Mouse (Mus musculus) cerebellum, postnatal 36 days (tissue): ENCODE data around the gene Senp6.
"Not testable (repeated sequence)": the region's sequence is repeated elsewhere in the genome, so short reads cannot be mapped to it uniquely, and the experiment has no call there.

Experiments
- DNase-seq, 2 experiments: peaks; one replicate each; pipeline ENCODE4 v3.0.0; 2021 to 2022; ENCODE audit warnings: mixed read lengths in 2 of 2

Senp6 gene

GRCm38 (mm10) chr9:80066367-80067220 lies at the start of gene Senp6:
TSS of gene Senp6 (plus strand) at chr9:80066903.
- DNase-seq = peak; percentile 67 to 72

DNA sequence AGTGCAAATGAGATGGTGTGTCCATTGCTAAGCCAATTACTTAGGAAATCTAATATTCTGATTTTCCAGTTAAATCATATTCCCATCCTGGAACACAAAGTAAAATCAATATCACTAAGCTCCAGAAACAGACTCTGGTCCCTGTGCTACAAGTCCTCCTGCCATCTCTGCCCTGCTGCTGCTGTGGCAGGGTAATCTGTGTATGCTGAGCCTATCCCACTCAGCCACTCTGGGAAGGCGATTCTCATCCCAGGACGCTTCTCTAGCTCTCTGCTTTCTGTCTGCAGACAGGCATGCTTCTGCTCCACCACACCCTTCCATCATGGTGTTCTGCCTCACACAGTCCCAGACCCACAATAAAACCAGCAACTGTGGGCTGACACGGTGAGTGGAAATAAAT lies 46.3 kb upstream of the Senp6 start:
- no peak for DNase-seq

DNA sequence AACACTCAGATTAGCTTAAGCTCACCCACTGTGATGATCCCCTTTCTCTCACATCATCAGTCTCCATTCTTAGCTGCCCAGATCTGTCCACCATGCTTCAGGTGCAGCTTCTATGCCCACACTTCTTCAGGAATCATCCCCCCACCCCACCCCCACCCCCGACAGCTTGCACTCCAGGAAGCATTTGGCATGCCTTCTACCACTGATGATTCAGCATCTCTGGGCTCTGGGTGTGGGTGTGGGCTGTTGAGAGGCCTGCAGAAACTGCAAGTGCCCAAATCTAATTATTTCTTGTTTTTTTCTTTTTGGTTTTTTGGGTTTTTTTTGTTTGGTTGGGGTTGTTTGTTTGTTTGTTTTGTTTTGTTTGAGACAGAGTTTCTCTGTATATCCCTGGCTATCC lies 45.1 kb upstream of the Senp6 start:
- no peak for DNase-seq

DNA sequence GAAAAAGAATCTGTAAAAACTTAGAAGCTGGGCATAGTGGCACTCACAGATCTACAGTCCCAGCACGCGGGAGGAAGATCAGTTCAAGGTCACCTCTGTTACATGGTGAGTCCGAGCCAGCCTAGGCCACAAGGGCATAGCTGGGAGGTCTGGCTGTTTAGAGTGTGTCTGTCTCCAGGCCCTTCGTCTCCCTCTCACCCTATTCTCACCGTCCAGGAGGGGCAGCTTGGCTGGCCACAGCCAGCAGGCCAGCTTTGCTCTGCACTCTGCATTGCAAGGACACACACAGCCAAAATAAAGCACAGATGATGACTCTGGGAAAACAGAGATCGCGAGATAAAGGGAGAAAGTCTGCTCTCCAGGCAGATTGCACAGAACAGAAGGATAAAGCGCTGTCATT lies 43.9 kb upstream of the Senp6 start:
- DNase-seq = no peak

DNA sequence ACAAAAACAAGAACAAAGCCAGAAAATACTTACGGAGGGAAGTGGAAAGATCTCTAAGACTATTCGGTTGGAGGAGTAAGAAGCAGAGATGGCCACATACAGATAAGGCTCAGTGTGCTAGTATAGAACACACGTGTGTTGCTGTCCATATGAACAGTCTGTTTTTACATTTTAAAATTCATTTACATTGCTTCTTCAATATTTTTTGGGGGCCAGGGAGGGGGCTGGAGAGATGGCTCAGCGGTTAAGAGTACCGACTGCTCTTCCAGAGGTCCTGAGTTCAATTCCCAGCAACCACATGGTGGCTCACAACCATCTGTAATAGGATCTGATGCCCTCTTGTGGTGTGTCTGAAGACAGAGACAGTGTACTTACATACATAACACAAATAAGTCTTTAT lies 41.4 kb upstream of the Senp6 start:
- DNase-seq = not testable (repeated sequence)

GRCm38 (mm10) chr9:80026017-80026416 lies 40.7 kb upstream of the Senp6 start:
- DNase-seq = peak; percentile 21 to 44

GRCm38 (mm10) chr9:80026581-80027021 lies 40.1 kb upstream of the Senp6 start:
- no peak for DNase-seq

DNA sequence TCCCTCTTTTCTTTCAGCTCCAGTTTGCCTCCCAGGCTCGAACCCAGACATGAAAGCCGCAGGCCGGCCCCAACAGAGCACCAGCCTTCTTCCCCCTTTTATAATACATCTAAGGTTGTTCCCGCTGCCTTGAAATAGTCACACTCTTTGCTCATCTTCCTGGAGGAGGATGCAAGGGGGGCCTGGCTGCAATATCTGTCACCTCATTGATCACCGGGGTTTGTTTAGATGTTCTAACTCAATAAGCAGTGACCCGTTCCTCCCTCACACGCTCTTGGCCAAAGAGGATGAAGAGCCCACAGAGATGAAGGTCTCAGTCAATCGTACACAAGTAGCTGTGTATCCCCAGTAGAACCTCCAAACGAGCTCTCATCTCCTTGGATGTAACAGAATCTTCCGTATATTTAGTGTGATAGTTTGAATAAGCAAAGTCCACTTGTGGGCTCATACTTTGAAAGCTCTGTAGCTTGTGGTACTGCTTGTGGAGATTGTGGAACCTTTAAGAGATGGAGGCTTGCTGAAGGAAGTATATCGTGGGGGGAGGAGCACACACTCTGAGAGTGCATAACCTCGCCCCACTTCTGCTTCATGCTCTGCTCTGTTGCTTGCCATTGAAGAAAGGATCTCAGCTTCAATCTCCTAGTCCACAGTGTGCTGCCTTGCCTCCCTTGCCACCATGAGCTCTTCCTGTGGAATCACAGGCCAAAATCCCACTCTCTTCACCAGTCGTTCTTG lies 29.3 kb upstream of the Senp6 start:
- no peak for DNase-seq

GRCm38 (mm10) chr9:80037997-80038383 lies 28.7 kb upstream of the Senp6 start:
- no peak for DNase-seq

GRCm38 (mm10) chr9:80039296-80039815 lies 27.3 kb upstream of the Senp6 start:
- no peak for DNase-seq

DNA sequence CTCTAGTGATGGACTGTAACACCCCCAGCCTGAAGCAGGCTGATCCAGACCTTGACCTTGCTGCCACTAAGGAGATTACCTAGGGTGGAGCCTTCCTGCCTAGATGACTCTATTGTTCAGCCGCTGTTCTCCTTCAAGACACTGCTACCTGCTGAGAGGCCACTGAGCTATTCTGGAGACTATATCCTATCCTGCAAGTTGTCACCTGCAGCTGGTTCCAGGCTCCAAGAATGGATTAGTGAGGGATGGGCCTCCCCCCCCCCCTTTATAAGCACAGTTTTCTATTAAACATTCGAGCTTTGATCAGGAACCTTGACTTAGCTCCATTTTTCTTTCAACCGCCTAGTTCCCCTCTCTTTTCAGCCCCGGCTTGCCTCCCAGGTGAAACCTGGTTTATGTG lies 22.4 kb upstream of the Senp6 start:
- DNase-seq = not testable (repeated sequence)

- DNase-seq = not testable (repeated sequence)
Measured at GRCm38 (mm10) chr9:80049271-80049670, 17.4 kb upstream of the Senp6 start.

GRCm38 (mm10) chr9:80052951-80053350 lies 13.8 kb upstream of the Senp6 start:
- DNase-seq = no peak

GRCm38 (mm10) chr9:80057690-80058089 lies 9.0 kb upstream of the Senp6 start:
- no peak for DNase-seq

DNA sequence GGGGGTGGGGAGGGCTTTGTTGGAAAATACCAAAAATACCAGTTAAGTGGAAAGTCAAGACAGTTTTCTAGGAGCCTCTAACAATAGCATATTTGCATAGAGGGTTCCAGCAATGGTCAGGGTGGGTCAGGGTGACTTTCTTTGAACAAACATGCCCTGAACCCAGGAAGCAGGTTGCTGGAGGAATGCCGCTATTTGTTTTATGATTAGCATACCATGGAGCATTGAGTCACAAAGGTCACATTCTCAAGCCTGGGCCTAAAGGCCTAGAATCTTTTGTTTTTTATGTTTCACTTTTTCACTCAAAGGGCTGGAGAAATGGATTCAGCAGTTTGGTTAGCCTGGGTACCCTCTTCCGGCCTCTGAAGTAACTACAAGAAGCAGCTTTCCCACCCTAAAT lies 1.2 kb upstream of the Senp6 start:
- not testable (repeated sequence) for DNase-seq

GRCm38 (mm10) chr9:80067221-80068027 lies 721 bp downstream of the Senp6 start:
- DNase-seq = peak; percentile 66 to 75

DNA sequence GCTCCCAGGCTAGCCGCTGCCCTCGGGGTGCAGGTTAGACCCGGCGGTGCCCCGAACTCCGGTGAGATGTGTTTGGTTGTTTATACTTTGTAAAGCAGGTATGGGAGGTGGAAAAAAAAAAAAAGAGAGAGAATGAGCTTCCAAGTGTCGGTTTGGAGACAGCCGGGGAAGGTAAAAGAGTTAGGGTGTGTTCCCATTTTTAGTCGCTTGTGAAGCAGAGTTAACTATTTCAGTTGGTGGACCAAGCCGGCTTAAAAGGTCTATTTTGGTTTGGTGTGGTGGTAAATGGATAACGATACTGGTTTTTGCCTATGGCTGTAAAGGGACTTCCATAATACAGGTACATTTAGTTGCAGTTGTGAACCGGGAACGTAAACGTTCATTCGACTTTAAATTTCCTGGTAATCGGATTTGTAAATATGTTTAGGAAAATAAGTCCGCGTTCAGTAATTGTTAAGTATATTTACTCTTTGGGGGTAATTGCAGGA lies 1.4 kb downstream of the Senp6 start:
- DNase-seq = no peak

DNA sequence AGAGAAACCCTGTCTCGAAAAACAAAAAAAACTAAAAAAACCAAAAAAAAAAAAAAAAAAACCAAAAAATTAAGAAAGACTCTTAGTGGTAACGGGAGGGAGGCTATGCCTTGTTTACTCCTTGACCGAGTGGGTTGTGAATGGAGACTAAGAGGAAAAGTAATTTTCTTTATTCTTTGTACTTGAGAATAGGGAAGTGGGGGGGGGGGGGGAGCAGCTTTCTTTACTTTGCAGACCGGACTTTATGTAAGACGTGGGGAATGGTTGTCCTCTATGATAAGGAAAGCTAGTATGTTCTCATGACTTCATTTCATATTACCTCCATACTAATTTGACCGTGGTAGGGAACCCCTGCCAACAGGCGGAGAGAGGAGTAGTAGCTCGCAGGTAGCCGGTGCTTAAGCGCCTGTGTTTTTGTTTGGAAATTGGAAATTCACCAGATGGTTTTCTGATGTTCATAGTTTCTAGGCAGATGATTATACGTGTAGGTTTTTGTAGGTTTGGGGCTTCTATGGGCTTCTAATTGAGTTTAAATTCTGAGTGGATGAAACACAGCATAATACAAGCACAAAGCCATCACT lies 2.1 kb downstream of the Senp6 start:
- no peak for DNase-seq

- DNase-seq = no peak
Measured at GRCm38 (mm10) chr9:80070026-80070425, 3.3 kb downstream of the Senp6 start.

DNA sequence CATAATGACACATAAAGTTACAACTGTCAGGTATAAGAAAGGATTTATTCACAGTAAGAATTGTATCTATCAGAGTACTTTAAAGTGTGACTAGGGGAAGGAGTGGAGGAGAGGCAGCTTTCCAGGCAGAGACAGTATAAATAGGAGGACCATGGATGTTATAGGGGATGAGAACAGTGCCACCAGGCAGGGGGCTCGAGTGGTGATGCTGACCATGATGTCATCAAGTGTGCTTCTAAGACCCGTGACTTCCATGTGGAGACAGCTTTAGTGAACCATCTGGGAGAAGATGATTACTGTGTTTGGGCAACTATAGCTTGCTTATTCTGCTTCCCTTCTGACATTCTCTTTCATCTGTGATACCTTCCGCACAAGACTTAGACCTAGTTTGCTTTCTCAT lies 4.9 kb downstream of the Senp6 start:
- no peak for DNase-seq

GRCm38 (mm10) chr9:80074067-80074466 lies 7.4 kb downstream of the Senp6 start:
- DNase-seq = no peak

DNA sequence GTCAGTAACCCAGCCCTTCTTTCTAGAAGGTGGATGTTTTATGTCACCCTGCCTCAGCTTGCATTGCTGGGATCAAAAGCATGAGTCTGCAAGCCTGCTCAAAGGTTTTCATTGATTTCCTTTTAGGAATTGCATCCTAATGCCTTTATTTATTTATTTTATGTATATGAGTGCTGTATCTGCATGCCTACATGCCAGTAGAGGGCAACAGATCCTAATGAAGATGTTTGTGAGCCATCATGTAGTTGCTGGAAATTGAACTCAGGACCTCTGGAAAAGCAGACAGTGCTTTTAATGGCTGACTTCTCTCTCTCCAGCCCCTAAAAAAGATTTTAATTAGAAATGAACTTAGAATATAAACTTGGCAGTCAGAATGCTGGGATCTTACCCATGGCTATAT lies 8.2 kb downstream of the Senp6 start:
- no peak for DNase-seq
